Comparison of ENCODE assay signal across 7 mouse cellular contexts in the genomic region with DNA sequence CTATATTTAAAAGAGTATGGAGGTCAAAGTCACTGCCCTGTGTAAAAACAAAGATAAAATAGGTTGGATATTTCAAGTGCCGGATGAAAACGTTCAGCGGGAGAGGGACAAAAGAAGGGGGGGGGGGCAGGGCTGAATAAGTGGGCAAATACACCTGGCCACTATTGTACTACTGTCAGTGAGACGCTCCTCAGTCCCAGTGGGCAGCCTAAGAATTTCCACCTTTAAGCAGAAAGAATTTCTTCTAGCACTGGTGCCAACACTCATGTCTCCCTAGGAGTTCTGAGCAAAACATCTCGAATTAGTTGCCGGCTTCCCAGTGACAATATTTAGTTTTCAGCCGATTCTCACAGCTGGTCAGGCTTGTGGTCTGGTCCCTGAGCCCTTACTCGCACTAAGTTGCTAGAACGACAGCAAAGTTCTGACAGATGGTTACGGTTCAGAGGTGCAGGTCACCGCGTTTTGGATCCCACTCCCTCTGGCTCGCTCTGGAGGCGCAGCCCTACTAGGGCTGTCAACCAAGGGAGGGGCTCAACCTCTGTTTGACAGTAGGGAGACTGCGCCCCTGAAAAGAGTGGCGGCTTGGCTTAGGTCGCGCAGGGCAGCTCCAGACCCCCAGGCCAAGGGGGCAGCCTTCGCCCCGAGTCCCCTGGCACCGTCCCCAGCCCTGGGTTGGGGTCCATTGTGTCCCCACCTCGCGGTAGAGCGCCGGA. TPM values are rescaled to one million over a fixed set of nuclear protein-coding genes. Genes with fewer than 3 reads are reported as not detected.
DNase-seq lines count a peak whose midpoint lies in the region; ATAC-seq and TF ChIP-seq lines count a peak whose summit lies in the region.

No protein-coding gene starts in this region.

- TF ChIP-seq POLR2A in spleen, adult 2 months (IDR thresholded peaks at IDR 0.05; ENCODE audit: low read depth, low read length), result no peak

- TF ChIP-seq CTCF in spleen, adult 2 months (IDR thresholded peaks at IDR 0.05; ENCODE audit: extremely low read depth, insufficient read depth, insufficient read length, insufficient replicate concordance), result no peak

- no peak for DNase-seq in spleen, adult 2 months (ENCODE audit: low read depth in 1 of 2, low spot score in 2 of 2)
- DNase-seq in spleen, postnatal 10 days (ENCODE audit: low spot score in 2 of 2), result no peak
- DNase-seq in left cerebral cortex, adult 11 months (ENCODE audit: low spot score), result no peak
- DNase-seq in spleen, adult 12 weeks (ENCODE audit: low spot score), result no peak

- H3K9me3 ChIP-seq in embryonic facial prominence, embryonic 13.5 days, result no peaks in the 10 kb centered on the region
- H3K9me3 ChIP-seq in intestine, embryonic 16.5 days (ENCODE audit: control insufficient read depth, low read length), result no peaks in the 10 kb centered on the region

- no peaks in the 10 kb centered on the region for H3K4me1 ChIP-seq in spleen, adult 2 months (ENCODE audit: control insufficient read depth, insufficient read depth, insufficient read length)
- H3K4me1 ChIP-seq in embryonic facial prominence, embryonic 13.5 days, result peaks cover 6% of the 10 kb centered on the region
- no peaks in the 10 kb centered on the region for H3K4me1 ChIP-seq in intestine, embryonic 16.5 days (ENCODE audit: control insufficient read depth, insufficient read depth, low read length)

- H3K27ac ChIP-seq in spleen, adult 2 months (ENCODE audit: insufficient read depth, low read length), result peak overlapping the region; percentile 91
- H3K27ac ChIP-seq in embryonic facial prominence, embryonic 13.5 days, result peak overlapping the region; percentile 90
- peak overlapping the region; percentile 96 for H3K27ac ChIP-seq in intestine, embryonic 16.5 days (ENCODE audit: low read length)

- peak overlapping the region; percentile 67 for H3K4me2 ChIP-seq in embryonic facial prominence, embryonic 13.5 days
- peak overlapping the region; percentile 77 for H3K4me2 ChIP-seq in intestine, embryonic 16.5 days (ENCODE audit: low read depth, low read length)

- H3K4me3 ChIP-seq in spleen, adult 2 months (ENCODE audit: extremely low read depth, insufficient read depth, insufficient read length), result peak overlapping the region; percentile 92
- H3K4me3 ChIP-seq in embryonic facial prominence, embryonic 13.5 days, result peak overlapping the region; percentile 76
- H3K4me3 ChIP-seq in intestine, embryonic 16.5 days (ENCODE audit: low read length), result peak overlapping the region; percentile 97

- H3K27me3 ChIP-seq in spleen, adult 2 months (ENCODE audit: control insufficient read depth, insufficient read depth, low read length), result no peaks in the 10 kb centered on the region
- no peaks in the 10 kb centered on the region for H3K27me3 ChIP-seq in embryonic facial prominence, embryonic 13.5 days
- no peaks in the 10 kb centered on the region for H3K27me3 ChIP-seq in intestine, embryonic 16.5 days (replicated peaks; ENCODE audit: control insufficient read depth, insufficient read depth, low read length)

- 4% methylated on average over 25 of the region's 25 CpGs for WGBS in spleen, adult 2 months
- WGBS in embryonic facial prominence, embryonic 13.5 days, result 6% methylated on average over 25 of the region's 25 CpGs
- 4% methylated on average over 25 of the region's 25 CpGs for WGBS in intestine, embryonic 16.5 days

- peak overlapping the region; percentile 90 for H3K9ac ChIP-seq in embryonic facial prominence, embryonic 13.5 days
- H3K9ac ChIP-seq in intestine, embryonic 16.5 days (ENCODE audit: low read depth, low read length), result peak overlapping the region; percentile 98

- peak; percentile 83 for ATAC-seq in embryonic facial prominence, embryonic 13.5 days (ENCODE audit: insufficient number of reproducible peaks, insufficient read depth, low FRiP score, low TSS enrichment, low read depth)
- peak; percentile 83 for ATAC-seq in intestine, embryonic 16.5 days
- ATAC-seq in monocyte, adult 5-6 weeks (replicated peaks; ENCODE audit: insufficient number of reproducible peaks, low FRiP score, low TSS enrichment, poor library complexity, severe bottlenecking), result peak; percentile 45

- peaks cover 9% of the 10 kb centered on the region for H3K36me3 ChIP-seq in spleen, adult 2 months (ENCODE audit: control insufficient read depth, insufficient read depth, low read length)
- peaks cover 20% of the 10 kb centered on the region for H3K36me3 ChIP-seq in embryonic facial prominence, embryonic 13.5 days
- no peaks in the 10 kb centered on the region for H3K36me3 ChIP-seq in intestine, embryonic 16.5 days (ENCODE audit: control insufficient read depth, insufficient read depth, low read length)

RNA-seq across cellular contexts. Expression of a gene that starts 0.5 kb away (rescaled TPM):
- polyA plus RNA-seq in spleen, adult 2 months (2012; rRNA removed), result 6.4 and 7.7 TPM in 2 replicates
- polyA plus RNA-seq in embryonic facial prominence, embryonic 13.5 days (2015; fragmentation: Nextera tagmentation; extraction: Ambion mirVana), result 33.1 and 36.1 TPM in 2 replicates
- 29.9 and 30.4 TPM in 2 replicates for polyA plus RNA-seq in intestine, embryonic 16.5 days (2015; fragmentation: Nextera tagmentation; extraction: Ambion mirVana)
- total RNA-seq in monocyte, adult 5-6 weeks (2017), result 24.4 to 41.1 TPM (median 25.1 TPM) in 3 replicates

RNA-seq across cellular contexts. Expression of a gene that starts 59.4 kb away (rescaled TPM):
- 149 and 220 TPM in 2 replicates for polyA plus RNA-seq in spleen, adult 2 months (2012; rRNA removed)
- polyA plus RNA-seq in embryonic facial prominence, embryonic 13.5 days (2015; fragmentation: Nextera tagmentation; extraction: Ambion mirVana), result 1,096 and 1,227 TPM in 2 replicates
- polyA plus RNA-seq in intestine, embryonic 16.5 days (2015; fragmentation: Nextera tagmentation; extraction: Ambion mirVana), result 800 and 859 TPM in 2 replicates
- total RNA-seq in monocyte, adult 5-6 weeks (2017), result 398 to 553 TPM (median 528 TPM) in 3 replicates

RNA-seq across cellular contexts. Expression of a gene that starts 59.7 kb away (rescaled TPM):
- polyA plus RNA-seq in spleen, adult 2 months (2012; rRNA removed), result 51.0 and 82.0 TPM in 2 replicates
- polyA plus RNA-seq in embryonic facial prominence, embryonic 13.5 days (2015; fragmentation: Nextera tagmentation; extraction: Ambion mirVana), result 123 TPM in 2 replicates
- polyA plus RNA-seq in intestine, embryonic 16.5 days (2015; fragmentation: Nextera tagmentation; extraction: Ambion mirVana), result 84.0 and 92.7 TPM in 2 replicates
- total RNA-seq in monocyte, adult 5-6 weeks (2017), result 82.4 to 119 TPM (median 91.7 TPM) in 3 replicates
